Mouse (Mus musculus) ovary, postnatal 14 days (tissue): Measurements from ENCODE around the gene Cyp11a1.

ENCODE experiments used
- DNase-seq: peaks from one replicate; pipeline ENCODE4 v3.0.0; 2022; ENCODE audit warnings: low spot score

The Cyp11a1 gene

DNA sequence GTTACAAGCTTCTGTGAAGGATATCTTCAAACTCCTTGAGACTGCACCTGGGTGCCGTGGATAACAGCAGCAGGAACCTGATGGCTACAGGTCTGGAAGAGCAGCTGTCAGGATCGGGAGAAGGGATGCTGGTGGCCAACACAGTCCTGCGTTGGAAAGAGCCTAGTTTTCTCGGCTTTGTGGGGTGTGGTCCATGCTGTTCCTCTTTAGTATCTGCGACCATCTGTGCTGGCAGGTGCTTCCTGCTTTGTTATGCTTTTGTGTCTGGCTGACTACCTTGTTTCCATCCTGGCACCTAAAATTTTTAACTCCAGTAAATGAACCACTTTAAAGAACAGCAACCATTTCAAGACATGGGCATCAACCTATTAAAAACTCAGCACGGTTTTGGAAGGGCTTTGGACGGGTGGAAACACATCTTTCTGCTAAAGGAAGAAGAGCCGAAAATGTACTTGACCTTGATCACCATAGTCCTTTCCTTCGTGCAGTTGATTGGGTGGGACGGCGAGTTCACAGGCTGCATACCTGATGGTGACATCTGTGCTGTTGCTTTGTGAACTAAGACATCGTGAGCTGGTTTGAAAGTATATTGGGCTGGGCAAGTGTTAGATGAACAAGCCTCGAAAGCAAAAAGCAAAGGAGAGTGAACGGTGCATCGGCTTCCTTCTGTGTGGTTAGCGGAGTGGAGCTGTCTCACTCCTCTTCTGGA, at the start of gene Cyp11a1:
Cyp11a1 (plus strand) TSS at position 659 of the 709 bp plus-strand sequence.
- DNase-seq = no peak

- no peak for DNase-seq
Measured at GRCm38 (mm10) chr9:57956838-57957236, 49.4 kb upstream of the Cyp11a1 start.

DNA sequence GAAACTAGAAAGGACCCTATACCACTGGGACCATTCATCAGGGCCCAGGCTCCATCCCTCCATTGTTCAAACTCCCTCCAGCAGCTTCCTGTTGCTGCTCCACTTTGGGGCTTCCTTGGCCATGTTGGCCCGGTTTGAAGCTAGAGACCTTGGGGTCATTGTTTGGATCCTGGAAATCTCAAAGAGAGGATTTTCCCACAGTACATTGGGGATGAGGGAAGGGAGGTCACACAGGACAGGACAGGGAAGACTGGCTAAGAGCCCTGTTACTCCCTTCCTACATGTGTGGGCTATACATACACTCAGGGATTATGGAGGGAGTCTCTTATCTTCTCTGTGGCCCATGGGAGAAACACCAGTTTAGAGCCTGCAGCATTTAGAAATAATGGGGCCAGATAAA, 47.6 kb upstream of the Cyp11a1 start:
- DNase-seq = no peak

- DNase-seq = no peak
Measured at GRCm38 (mm10) chr9:57959399-57959798, 46.8 kb upstream of the Cyp11a1 start.

GRCm38 (mm10) chr9:57959886-57960866, 46.0 kb upstream of the Cyp11a1 start:
- no peak for DNase-seq

- DNase-seq = no peak
Measured at GRCm38 (mm10) chr9:57961226-57961625, 45.0 kb upstream of the Cyp11a1 start.

GRCm38 (mm10) chr9:57961863-57962778, 44.1 kb upstream of the Cyp11a1 start:
- DNase-seq = no peak

GRCm38 (mm10) chr9:57963249-57963997, 42.8 kb upstream of the Cyp11a1 start:
- DNase-seq = no peak

GRCm38 (mm10) chr9:57963998-57964395, 42.2 kb upstream of the Cyp11a1 start:
- DNase-seq = no peak

GRCm38 (mm10) chr9:57964528-57965250, 41.5 kb upstream of the Cyp11a1 start:
- DNase-seq = no peak

- no peak for DNase-seq
Measured at GRCm38 (mm10) chr9:57965281-57966185, 40.7 kb upstream of the Cyp11a1 start.

DNA sequence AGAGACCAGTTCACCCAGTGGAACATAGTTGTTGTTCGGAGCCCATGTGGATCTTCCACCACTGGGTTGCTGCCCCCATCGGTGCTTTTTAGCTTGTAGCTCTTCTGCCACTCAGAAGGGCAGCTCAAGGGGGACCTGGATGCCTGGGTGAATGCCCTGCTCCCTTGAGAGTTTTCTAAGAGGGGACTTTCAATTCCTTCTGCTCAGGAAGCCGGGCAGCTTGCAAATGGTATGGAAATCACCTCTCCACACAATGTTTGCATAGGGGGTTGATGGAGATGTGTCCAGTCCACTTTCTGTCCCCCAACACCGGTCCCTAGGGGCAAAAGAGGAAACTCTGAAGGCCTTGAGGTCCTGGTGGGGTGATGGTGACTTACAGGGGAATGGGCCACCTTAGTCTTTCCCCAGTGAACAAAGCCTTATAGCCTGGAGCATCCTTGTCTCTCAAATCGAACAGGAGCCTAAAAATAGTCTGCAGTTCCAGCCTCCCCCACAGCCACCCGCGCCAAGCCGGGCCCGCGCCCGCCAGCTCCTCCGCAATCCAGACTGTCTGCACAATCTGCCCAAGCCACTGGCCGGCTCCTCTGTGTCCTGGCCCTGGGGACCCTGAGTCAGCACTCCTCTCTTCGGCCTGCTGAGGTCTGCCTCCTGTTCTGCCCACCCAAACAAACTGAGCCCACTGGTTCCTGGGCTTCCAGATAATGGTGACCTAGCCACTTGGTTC, 38.8 kb upstream of the Cyp11a1 start:
- peak; percentile 37 for DNase-seq

- no peak for DNase-seq
Measured at GRCm38 (mm10) chr9:57968166-57968771, 37.9 kb upstream of the Cyp11a1 start.

DNA sequence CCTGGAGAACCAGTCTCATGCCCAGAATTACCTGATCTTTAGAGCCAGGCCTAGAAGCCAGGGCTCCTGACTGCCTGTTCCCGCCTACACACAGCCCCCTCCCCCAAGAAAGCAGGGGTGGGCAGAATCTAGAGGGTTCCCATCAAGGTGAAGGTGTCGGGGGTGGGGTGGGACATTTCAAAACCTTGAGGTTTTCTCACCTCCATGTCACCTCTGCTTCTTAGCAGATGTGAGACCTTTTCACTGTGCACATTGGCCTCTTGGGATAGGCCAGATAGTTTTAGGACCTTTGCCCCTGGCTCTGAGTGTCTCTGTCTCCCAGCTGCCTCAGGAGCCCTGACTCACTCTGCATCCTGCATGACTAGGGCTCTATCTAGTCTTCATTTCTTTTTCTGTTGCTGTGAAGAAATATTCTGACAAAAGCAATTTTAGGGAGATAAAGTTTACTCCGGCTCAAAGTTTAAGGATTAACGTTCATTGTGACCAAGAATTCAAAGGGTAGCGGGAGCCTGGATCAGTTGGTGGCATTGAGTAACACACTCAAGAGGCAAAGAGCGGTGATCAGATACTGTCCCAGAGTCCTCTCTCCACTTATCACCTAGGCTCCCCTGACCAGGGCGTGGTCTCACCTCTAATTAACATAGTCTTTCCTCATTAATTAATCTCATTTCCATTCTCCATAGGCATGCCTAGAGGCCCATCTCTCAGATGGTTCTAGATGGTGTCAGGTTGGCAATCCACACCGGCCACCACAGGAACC, 37.2 kb upstream of the Cyp11a1 start:
- no peak for DNase-seq

DNA sequence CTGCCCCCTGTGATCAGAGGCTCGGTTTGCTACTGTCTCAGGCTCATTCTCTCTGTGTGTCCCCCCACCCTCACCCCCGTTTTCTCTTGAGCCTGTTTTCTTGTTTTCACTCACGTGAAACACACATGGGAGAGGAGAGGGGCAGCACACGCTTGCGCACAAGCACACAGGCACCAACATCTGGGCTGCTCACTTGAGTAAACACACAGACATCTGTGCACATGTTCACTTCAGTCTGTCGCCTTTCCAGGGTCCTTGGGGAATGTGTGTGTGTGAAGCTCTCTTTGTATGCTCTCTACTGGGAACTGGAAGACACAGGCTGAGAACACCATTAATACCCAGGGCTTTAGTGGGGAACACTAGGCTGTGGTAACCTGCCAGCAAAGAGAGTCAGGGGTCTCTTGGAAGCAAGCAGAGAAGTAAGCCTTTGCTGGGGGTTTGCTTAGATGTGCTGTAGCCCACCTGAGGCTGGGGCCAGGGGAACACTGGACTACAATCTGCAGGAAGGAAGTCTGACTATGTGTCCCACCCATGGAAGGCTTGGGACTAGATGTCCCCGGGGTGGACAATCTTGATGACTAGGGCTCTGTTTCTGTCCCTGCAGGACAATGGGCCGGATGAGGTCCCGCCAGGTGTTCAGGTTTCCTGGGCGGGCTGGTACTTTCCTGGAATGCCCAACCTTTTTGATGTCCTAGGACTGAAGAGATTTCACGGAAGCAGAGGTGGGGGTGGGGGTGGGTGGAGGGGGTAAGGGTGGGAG, 36.3 kb upstream of the Cyp11a1 start:
- DNase-seq = no peak

DNA sequence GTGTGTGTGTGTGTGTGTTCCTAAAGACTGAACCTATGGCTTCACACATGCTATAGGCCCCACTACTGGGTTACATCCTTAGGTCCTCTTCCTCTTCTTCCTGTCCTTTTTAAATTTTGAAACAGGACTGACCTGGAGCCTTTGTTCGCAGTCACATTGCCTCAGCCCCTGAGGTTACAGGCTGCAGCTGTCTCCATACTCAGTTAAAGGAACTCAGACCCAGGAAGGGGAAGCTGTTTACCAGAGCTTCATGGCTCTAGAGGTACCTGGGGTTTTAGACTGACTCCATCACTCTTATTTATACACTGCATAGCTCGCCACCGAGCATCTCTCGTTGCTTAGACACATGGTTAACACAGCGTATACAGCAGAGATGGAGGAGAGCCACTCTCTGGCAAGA, 34.8 kb upstream of the Cyp11a1 start:
- DNase-seq = no peak

DNA sequence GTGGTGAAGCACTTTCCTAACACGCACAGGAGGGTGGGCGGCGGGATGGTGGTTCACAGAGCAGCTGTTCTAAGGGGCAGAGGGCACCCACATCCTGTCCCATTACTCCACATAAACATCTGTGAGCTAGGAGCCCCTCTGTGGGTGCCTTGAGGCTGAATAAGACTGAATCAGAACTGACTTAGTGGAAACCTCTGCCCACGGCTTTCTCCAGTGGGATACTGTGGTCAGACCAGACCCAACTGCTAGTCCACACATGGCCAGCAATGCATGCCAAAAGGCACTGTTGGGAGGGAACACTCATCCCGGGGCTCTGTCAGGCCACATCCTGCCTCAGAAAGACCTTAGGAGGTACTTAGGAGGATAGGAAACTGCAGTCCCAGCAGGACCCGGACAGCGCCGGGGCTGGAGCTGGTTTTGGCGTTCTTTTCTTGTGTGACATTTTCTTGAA, 34.0 kb upstream of the Cyp11a1 start:
- DNase-seq = no peak
